In genomic region chr7:105480561-105481504, GRCm38 (mm10) we compare ENCODE assay signal across 8 mouse cellular contexts. TPM values are rescaled to one million over a fixed set of nuclear protein-coding genes. Genes with fewer than 3 reads are reported as not detected.
DNase-seq lines count a peak whose midpoint lies in the region; ATAC-seq and TF ChIP-seq lines count a peak whose summit lies in the region.

No protein-coding gene starts in this region.

- no peaks in the 10 kb centered on the region; the same call in 1 of the 2 replicates for H3K27me3 ChIP-seq in intestine, postnatal 0 days (replicated peaks; ENCODE audit: control insufficient read depth, insufficient read depth, low read length)
- H3K27me3 ChIP-seq in lung, embryonic 14.5 days (ENCODE audit: insufficient read depth, low read length) = no peaks in the 10 kb centered on the region

- H3K4me2 ChIP-seq in intestine, postnatal 0 days (replicated peaks; ENCODE audit: low read depth) = peak overlapping the region; percentile 79
- H3K4me2 ChIP-seq in lung, embryonic 14.5 days = peak overlapping the region; percentile 86

- H3K9me3 ChIP-seq in intestine, postnatal 0 days (ENCODE audit: control insufficient read depth) = no peaks in the 10 kb centered on the region
- H3K9me3 ChIP-seq in lung, embryonic 14.5 days (ENCODE audit: low read depth, low read length) = no peaks in the 10 kb centered on the region

- peak overlapping the region; percentile 82 for H3K27ac ChIP-seq in intestine, postnatal 0 days (ENCODE audit: low read depth, low read length)
- H3K27ac ChIP-seq in lung, embryonic 14.5 days (ENCODE audit: low read depth) = peak overlapping the region; percentile 82

- DNase-seq in layer of hippocampus, adult 8-10 months (ENCODE audit: low spot score in 2 of 2) = peak; percentile 11 to 22
- no peak for DNase-seq in layer of hippocampus, adult 9-10 months (ENCODE audit: low spot score)
- DNase-seq in cerebellum, postnatal 14 days = peak; percentile 40 to 41
- peak; percentile 75 to 79 for DNase-seq in heart, adult 18-20 months
- peak; percentile 79 for DNase-seq in lung, embryonic 14.5 days
- DNase-seq in ovary, postnatal 36 days (ENCODE audit: low spot score) = peak; percentile 34
- no peak for DNase-seq in thymus, postnatal 0 days (ENCODE audit: low spot score)

- 64% methylated on average over 23 of the region's 23 CpGs for WGBS in intestine, postnatal 0 days
- 55% methylated on average over 23 of the region's 23 CpGs for WGBS in lung, embryonic 14.5 days

- peak overlapping the region; percentile 49 for H3K4me3 ChIP-seq in intestine, postnatal 0 days (ENCODE audit: low read depth, low read length)
- H3K4me3 ChIP-seq in lung, embryonic 14.5 days (ENCODE audit: low read depth, low read length) = peak overlapping the region; percentile 55

- H3K4me1 ChIP-seq in intestine, postnatal 0 days (replicated peaks; ENCODE audit: control insufficient read depth, insufficient read depth, low read length) = 0 out of 2 replicates have a peak, but pooled peaks cover 4% of the 10 kb centered on the region
- H3K4me1 ChIP-seq in lung, embryonic 14.5 days (ENCODE audit: insufficient read depth) = peaks cover 14% of the 10 kb centered on the region; the same call in 1 of the 2 replicates

- no peak for ATAC-seq in intestine, postnatal 0 days
- ATAC-seq in lung, embryonic 14.5 days (ENCODE audit: insufficient read depth) = peak; percentile 11

- no peaks in the 10 kb centered on the region for H3K36me3 ChIP-seq in intestine, postnatal 0 days (ENCODE audit: control insufficient read depth, insufficient read depth)
- H3K36me3 ChIP-seq in lung, embryonic 14.5 days (ENCODE audit: insufficient read depth) = no peaks in the 10 kb centered on the region

- H3K9ac ChIP-seq in intestine, postnatal 0 days (ENCODE audit: low read depth, low read length) = peak overlapping the region; percentile 65; the same call in 1 of the 2 replicates
- H3K9ac ChIP-seq in lung, embryonic 14.5 days = peak overlapping the region; percentile 81

- TF ChIP-seq CTCF in intestine, postnatal 0 days (IDR thresholded peaks at IDR 0.05; ENCODE audit: low read depth) = no peak
- TF ChIP-seq CTCF in lung, embryonic 14.5 days (IDR thresholded peaks at IDR 0.05; ENCODE audit: low read depth) = no peak

RNA-seq across cellular contexts. Expression of gene Cavin3, which starts 1.3 kb away (rescaled TPM):
- 10 to 100 TPM; 11.0 to 14.1 (median 12.4) TPM for total RNA-seq in layer of hippocampus, adult 8-10 months (2022)
- total RNA-seq in heart, adult 18-20 months (2021) = 10 to 100 TPM; 20.0 to 20.7 TPM
- polyA plus RNA-seq in intestine, postnatal 0 days (2015; fragmentation: Nextera tagmentation; extraction: Ambion mirVana) = 79.9 and 80.1 TPM in 2 replicates
- polyA plus RNA-seq in lung, embryonic 14.5 days (2014; fragmentation: Nextera tagmentation; extraction: Ambion mirVana) = 96.0 and 96.1 TPM in 2 replicates
- polyA plus RNA-seq in thymus, postnatal 0 days (2015; fragmentation: Nextera tagmentation; extraction: Ambion mirVana) = 14.0 and 15.1 TPM in 2 replicates

RNA-seq across cellular contexts. Expression of gene Cckbr, which starts 55.3 kb away (rescaled TPM):
- total RNA-seq in layer of hippocampus, adult 8-10 months (2022) = 10 to 100 TPM in 1 of 4 experiments, 1 to 10 TPM in 3; 8.6 to 10.8 (median 9.4) TPM
- not detected for total RNA-seq in heart, adult 18-20 months (2021)
- polyA plus RNA-seq in intestine, postnatal 0 days (2015; fragmentation: Nextera tagmentation; extraction: Ambion mirVana) = 0.09 and 0.17 TPM in 2 replicates
- polyA plus RNA-seq in lung, embryonic 14.5 days (2014; fragmentation: Nextera tagmentation; extraction: Ambion mirVana) = 0.25 and 0.39 TPM in 2 replicates
- polyA plus RNA-seq in thymus, postnatal 0 days (2015; fragmentation: Nextera tagmentation; extraction: Ambion mirVana) = 0.06 and 0.20 TPM in 2 replicates

Comparison
In these comparisons a context has a peak if more than half of its experiments do, and no peak if none do; other contexts are left out.
1. DNase-seq: peak in layer of hippocampus, adult 8-10 months (2 of 2), cerebellum, postnatal 14 days (2 of 2), heart, adult 18-20 months (2 of 2), lung, embryonic 14.5 days (single experiment) and ovary, postnatal 36 days (single experiment); none in layer of hippocampus, adult 9-10 months (single experiment) and thymus, postnatal 0 days (single experiment).